1 mouse cellular context compared by ENCODE assay signal in the genomic region with DNA sequence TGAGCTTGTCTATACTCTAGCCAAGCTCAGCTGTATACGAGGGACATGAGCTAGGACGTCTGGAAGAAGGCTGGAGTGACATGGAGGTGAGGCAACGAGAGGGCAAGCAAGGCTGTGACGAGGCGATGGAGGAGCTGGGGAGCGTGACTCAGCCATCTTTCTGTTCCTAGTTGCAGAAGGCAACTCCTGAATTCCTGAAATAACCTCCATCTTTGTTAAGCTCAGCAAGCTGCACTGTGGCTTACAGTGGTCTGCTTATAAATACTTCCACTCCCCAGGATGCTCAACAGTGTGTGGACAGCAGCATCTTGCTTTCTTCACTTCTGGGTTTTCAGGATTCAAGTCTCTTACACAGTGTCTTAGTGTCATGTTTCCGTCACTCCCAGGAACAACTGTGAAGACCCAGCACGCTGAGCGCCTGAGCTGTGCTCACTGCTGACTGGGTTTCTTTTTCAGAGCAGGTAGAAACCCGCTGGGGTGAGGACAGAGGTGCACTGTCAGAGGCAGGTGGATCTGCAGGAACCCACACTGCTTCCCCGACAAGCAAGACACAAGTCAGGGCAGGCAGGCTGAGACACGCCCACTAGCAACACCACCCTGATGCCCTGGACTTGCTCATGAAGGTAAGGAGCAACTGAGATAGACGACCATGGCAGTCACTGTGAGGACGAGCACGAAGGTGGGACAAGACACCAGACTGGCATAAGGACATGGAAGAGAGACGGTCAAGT.
TF ChIP-seq lines count a peak whose summit lies in the region.

No protein-coding gene starts in this region.

TF ChIP-seq in CH12.LX, 34 proteins besides CTCF, POLR2A, EP300 and RAD21 (continued from another document):
- TF ChIP-seq TBP (conservative IDR thresholded peaks at IDR 0.05; ENCODE audit: low read depth, low read length), result no peak
- TF ChIP-seq ZNF384 (IDR thresholded peaks at IDR 0.05; ENCODE audit: low read depth, low read length), result no peak
- TF ChIP-seq CHD2 (IDR thresholded peaks at IDR 0.05; ENCODE audit: low read length), result no peak
- no peak; the same call in 1 of the 2 replicates for TF ChIP-seq IRF4 (IDR thresholded peaks at IDR 0.05; ENCODE audit: low read depth, low read length)
- TF ChIP-seq GABPA (IDR thresholded peaks at IDR 0.05; ENCODE audit: insufficient replicate concordance, low read depth, low read length), result no peak
- TF ChIP-seq PAX5 (IDR thresholded peaks at IDR 0.05; ENCODE audit: low read length), result no peak
- no peak for TF ChIP-seq ZC3H11A (IDR thresholded peaks at IDR 0.05; ENCODE audit: low read depth, low read length)
- TF ChIP-seq E2F4 (IDR thresholded peaks at IDR 0.05; ENCODE audit: insufficient replicate concordance, low read depth, low read length), result no peak
- no peak for TF ChIP-seq BHLHE40 (IDR thresholded peaks at IDR 0.05; ENCODE audit: low read depth, low read length)
- TF ChIP-seq UBTF (IDR thresholded peaks at IDR 0.05; ENCODE audit: low read depth, low read length), result no peak
- no peak; the same call in 1 of the 2 replicates for TF ChIP-seq MXI1 (IDR thresholded peaks at IDR 0.05; ENCODE audit: low read depth, low read length)
- TF ChIP-seq RCOR1 (conservative IDR thresholded peaks at IDR 0.05; ENCODE audit: low read depth, low read length), result no peak
